Mouse (Mus musculus): Measurements from ENCODE around the gene Ahdc1. TPM values are rescaled to one million over a fixed set of nuclear protein-coding genes. Genes with fewer than 3 reads are reported as not detected.
"Not testable (repeated sequence)": the region's sequence is repeated elsewhere in the genome, so short reads cannot be mapped to it uniquely, and the experiment has no call there.

The Ahdc1 gene
- polyA plus RNA-seq, 1 experiment: 21.7 TPM

- Histone ChIP-seq H3K4me1 (ENCODE audit: control insufficient read depth, insufficient read depth, low read length) (peaks cover 16% of the 10 kb centered on the region), H3K27ac (ENCODE audit: control insufficient read depth, insufficient read depth, low read depth, low read length, poor library complexity) (no peak overlapping the region), H3K4me3 (replicated peaks; ENCODE audit: control insufficient read depth, low read depth, low read length) (no peak overlapping the region)
- TF ChIP-seq CTCF (IDR thresholded peaks at IDR 0.05; ENCODE audit: control insufficient read depth, insufficient read depth, low read length): no peak
- TF ChIP-seq POLR2A (IDR thresholded peaks at IDR 0.05; ENCODE audit: borderline replicate concordance, control insufficient read depth, low read depth, low read length): no peak
- WGBS: 78% methylated on average over 8 of the region's 8 CpGs
These were observed 79.2 kb downstream of the Ahdc1 start for GRCm38 (mm10) chr4:133090276-133090719.

GRCm38 (mm10) chr4:133090720-133091458 lies 79.8 kb downstream of the Ahdc1 start:
- 17% methylated on average over 18 of the region's 18 CpGs for WGBS
- Histone ChIP-seq H3K4me1 (ENCODE audit: control insufficient read depth, insufficient read depth, low read length) (peaks cover 19% of the 10 kb centered on the region), H3K27ac (ENCODE audit: control insufficient read depth, insufficient read depth, low read depth, low read length, poor library complexity) (no peak overlapping the region)

GRCm38 (mm10) chr4:133091459-133091785 lies 80.4 kb downstream of the Ahdc1 start:
- WGBS: 53% methylated on average over 4 of the region's 4 CpGs
- Histone ChIP-seq H3K4me1 (ENCODE audit: control insufficient read depth, insufficient read depth, low read length) (peaks cover 17% of the 10 kb centered on the region), H3K27ac (ENCODE audit: control insufficient read depth, insufficient read depth, low read depth, low read length, poor library complexity) (no peak overlapping the region), H3K4me3 (replicated peaks; ENCODE audit: control insufficient read depth, low read depth, low read length) (no peak overlapping the region)
- TF ChIP-seq CTCF (IDR thresholded peaks at IDR 0.05; ENCODE audit: control insufficient read depth, insufficient read depth, low read length) (no peak), POLR2A (IDR thresholded peaks at IDR 0.05; ENCODE audit: borderline replicate concordance, control insufficient read depth, low read depth, low read length) (no peak)

More at GRCm38 (mm10) chr4:133090720-133091458, 79.8 kb downstream of the Ahdc1 start:
- TF ChIP-seq POLR2A (IDR thresholded peaks at IDR 0.05; ENCODE audit: borderline replicate concordance, control insufficient read depth, low read depth, low read length): no peak
- no peak for TF ChIP-seq CTCF (IDR thresholded peaks at IDR 0.05; ENCODE audit: control insufficient read depth, insufficient read depth, low read length)
- no peak overlapping the region for H3K4me3 ChIP-seq (replicated peaks; ENCODE audit: control insufficient read depth, low read depth, low read length)

GRCm38 (mm10) chr4:133092453-133092901 lies 81.4 kb downstream of the Ahdc1 start:
- under 1% methylated on average over 18 of the region's 18 CpGs for WGBS
- peak; percentile 51; the same call in 1 of the 2 replicates for TF ChIP-seq POLR2A (IDR thresholded peaks at IDR 0.05; ENCODE audit: borderline replicate concordance, control insufficient read depth, low read depth, low read length)
- TF ChIP-seq CTCF (IDR thresholded peaks at IDR 0.05; ENCODE audit: control insufficient read depth, insufficient read depth, low read length): peak; percentile 2; the same call in 1 of the 2 replicates
- H3K4me3 ChIP-seq (replicated peaks; ENCODE audit: control insufficient read depth, low read depth, low read length): no peak overlapping the region
- H3K27ac ChIP-seq (ENCODE audit: control insufficient read depth, insufficient read depth, low read depth, low read length, poor library complexity): peak overlapping the region; percentile 68
- H3K4me1 ChIP-seq (ENCODE audit: control insufficient read depth, insufficient read depth, low read length): peaks cover 12% of the 10 kb centered on the region

- Histone ChIP-seq H3K27ac (ENCODE audit: control insufficient read depth, insufficient read depth, low read depth, low read length, poor library complexity) (no peak overlapping the region; the same call in 1 of the 2 replicates), H3K4me1 (ENCODE audit: control insufficient read depth, insufficient read depth, low read length) (peaks cover 10% of the 10 kb centered on the region), H3K4me3 (replicated peaks; ENCODE audit: control insufficient read depth, low read depth, low read length) (no peak overlapping the region)
- 63% methylated on average over 6 of the region's 6 CpGs for WGBS
- TF ChIP-seq CTCF (IDR thresholded peaks at IDR 0.05; ENCODE audit: control insufficient read depth, insufficient read depth, low read length) (no peak), POLR2A (IDR thresholded peaks at IDR 0.05; ENCODE audit: borderline replicate concordance, control insufficient read depth, low read depth, low read length) (no peak)
These were observed 82.0 kb downstream of the Ahdc1 start for GRCm38 (mm10) chr4:133093056-133093455.

- H3K27ac ChIP-seq (ENCODE audit: control insufficient read depth, insufficient read depth, low read depth, low read length, poor library complexity): peak overlapping the region; percentile 22
- WGBS: 44% methylated on average over 6 of the region's 6 CpGs
- H3K4me1 ChIP-seq (ENCODE audit: control insufficient read depth, insufficient read depth, low read length): peaks cover 9% of the 10 kb centered on the region; the same call in 1 of the 2 replicates
- no peak overlapping the region for H3K4me3 ChIP-seq (replicated peaks; ENCODE audit: control insufficient read depth, low read depth, low read length)
- TF ChIP-seq POLR2A (IDR thresholded peaks at IDR 0.05; ENCODE audit: borderline replicate concordance, control insufficient read depth, low read depth, low read length) (no peak), CTCF (IDR thresholded peaks at IDR 0.05; ENCODE audit: control insufficient read depth, insufficient read depth, low read length) (no peak)
These were observed 82.5 kb downstream of the Ahdc1 start for GRCm38 (mm10) chr4:133093481-133094033.

- Histone ChIP-seq H3K4me3 (replicated peaks; ENCODE audit: control insufficient read depth, low read depth, low read length) (no peak overlapping the region), H3K4me1 (ENCODE audit: control insufficient read depth, insufficient read depth, low read length) (peaks cover 9% of the 10 kb centered on the region; the same call in 1 of the 2 replicates), H3K27ac (ENCODE audit: control insufficient read depth, insufficient read depth, low read depth, low read length, poor library complexity) (no peak overlapping the region)
These were observed 83.2 kb downstream of the Ahdc1 start for GRCm38 (mm10) chr4:133094255-133094654.

GRCm38 (mm10) chr4:133094936-133095733 lies 84.1 kb downstream of the Ahdc1 start:
- H3K4me3 ChIP-seq (replicated peaks; ENCODE audit: control insufficient read depth, low read depth, low read length): peak overlapping the region; percentile 29
- H3K4me1 ChIP-seq (ENCODE audit: control insufficient read depth, insufficient read depth, low read length): peaks cover 9% of the 10 kb centered on the region; the same call in 1 of the 2 replicates
- H3K27ac ChIP-seq (ENCODE audit: control insufficient read depth, insufficient read depth, low read depth, low read length, poor library complexity): no peak overlapping the region
- WGBS: 30% methylated on average over 16 of the region's 16 CpGs
- TF ChIP-seq POLR2A (IDR thresholded peaks at IDR 0.05; ENCODE audit: borderline replicate concordance, control insufficient read depth, low read depth, low read length): no peak
- TF ChIP-seq CTCF (IDR thresholded peaks at IDR 0.05; ENCODE audit: control insufficient read depth, insufficient read depth, low read length): no peak

More at GRCm38 (mm10) chr4:133094255-133094654, 83.2 kb downstream of the Ahdc1 start:
- WGBS: 41% methylated on average over 1 of the region's 1 CpGs
- TF ChIP-seq CTCF (IDR thresholded peaks at IDR 0.05; ENCODE audit: control insufficient read depth, insufficient read depth, low read length) (no peak), POLR2A (IDR thresholded peaks at IDR 0.05; ENCODE audit: borderline replicate concordance, control insufficient read depth, low read depth, low read length) (no peak)

GRCm38 (mm10) chr4:133095734-133096065 lies 84.6 kb downstream of the Ahdc1 start:
- not testable (repeated sequence) for H3K4me1 ChIP-seq (ENCODE audit: control insufficient read depth, insufficient read depth, low read length); H3K27ac ChIP-seq (ENCODE audit: control insufficient read depth, insufficient read depth, low read depth, low read length, poor library complexity); H3K4me3 ChIP-seq (replicated peaks; ENCODE audit: control insufficient read depth, low read depth, low read length)
- WGBS: 27% methylated on average over 3 of the region's 3 CpGs

- not testable (repeated sequence) for H3K27ac ChIP-seq (ENCODE audit: control insufficient read depth, insufficient read depth, low read depth, low read length, poor library complexity); H3K4me1 ChIP-seq (ENCODE audit: control insufficient read depth, insufficient read depth, low read length)
- WGBS: 0% methylated on average over 13 of the region's 26 CpGs
- peak overlapping the region; percentile 65 for H3K4me3 ChIP-seq (replicated peaks; ENCODE audit: control insufficient read depth, low read depth, low read length)
These were observed 85.6 kb downstream of the Ahdc1 start for GRCm38 (mm10) chr4:133096671-133097070.
